Mouse (Mus musculus) hindbrain, embryonic 15.5 days (tissue): Measurements from ENCODE around the gene Rpap3. TPM values are rescaled to one million over a fixed set of nuclear protein-coding genes. Genes with fewer than 3 reads are reported as not detected.

Experiments used
- ATAC-seq: fragments of 200-750 bp; cut with Nextera tagmentation; 2 replicates; pipeline ENCODE4 v1.8.0; 2017; ENCODE audit warnings: low read depth, moderate number of reproducible peaks, moderate TSS enrichment; ENCODE audit not compliant: low FRiP score
- H3K27ac ChIP-seq: fragments of 300-500 bp; sonication (generic); replicated peaks from 2 replicates; pipeline ENCODE4 v1.5.1; 2015; ENCODE audit warnings: mild to moderate bottlenecking, inconsistent platforms
- H3K27me3 ChIP-seq: fragments of 300-500 bp; sonication (generic); 2 replicates; pipeline ENCODE4 v1.6.1; 2015; ENCODE audit warnings: control low read depth, inconsistent platforms
- H3K36me3 ChIP-seq: fragments of 300-500 bp; sonication (generic); 2 replicates; pipeline ENCODE4 v1.6.1; 2015; ENCODE audit warnings: control low read depth, inconsistent platforms
- H3K4me1 ChIP-seq: fragments of 300-500 bp; sonication (generic); replicated peaks from 2 replicates; pipeline ENCODE4 v1.6.1; 2015; ENCODE audit warnings: control low read depth, inconsistent platforms
- H3K4me2 ChIP-seq: fragments of 300-500 bp; sonication (generic); 2 replicates; pipeline ENCODE4 v1.6.1; 2015; ENCODE audit warnings: moderate library complexity, mild to moderate bottlenecking, inconsistent platforms
- H3K4me3 ChIP-seq: fragments of 300-500 bp; sonication (generic); 2 replicates; pipeline ENCODE4 v1.5.1; 2015; ENCODE audit warnings: mild to moderate bottlenecking, inconsistent platforms
- H3K9ac ChIP-seq: fragments of 300-500 bp; sonication (generic); 2 replicates; pipeline ENCODE4 v1.6.1; 2015; ENCODE audit warnings: inconsistent platforms
- H3K9me3 ChIP-seq: fragments of 300-500 bp; sonication (generic); 2 replicates; pipeline ENCODE4 v1.6.1; 2016; ENCODE audit warnings: control low read depth, inconsistent platforms
- WGBS: fragments of 180-500 bp; shearing (Covaris S2); methylation state at CpG from one replicate; pipeline ENCODE4 v1.1.7; 2015; 5-methylcytosine and 5-hydroxymethylcytosine counted together
- polyA plus RNA-seq: library from polyadenylated mRNA; unstranded; fragments of >200 nt; fragmentation: Nextera tagmentation; extraction: Ambion mirVana; gene quantifications from 2 replicates; pipeline ENCODE4 v1.2.1, GENCODE M21; 2015

Rpap3 gene
- polyA plus RNA-seq, 1 experiment from 2014 or later: 34.7 TPM

GRCm38 (mm10) chr15:97663750-97664406, 41.7 kb downstream of the Rpap3 start:
- peak overlapping the region; percentile 83 for H3K27ac ChIP-seq
- H3K4me2 ChIP-seq: peak overlapping the region; percentile 62
- WGBS: 7% methylated on average over 19 of the region's 19 CpGs
- peak overlapping the region; percentile 37 for H3K9ac ChIP-seq
- H3K4me3 ChIP-seq: peak overlapping the region; percentile 39
- H3K9me3 ChIP-seq: no peaks in the 10 kb centered on the region
- no peaks in the 10 kb centered on the region for H3K36me3 ChIP-seq
- no peaks in the 10 kb centered on the region for H3K27me3 ChIP-seq
- peak; percentile 76 for ATAC-seq
- H3K4me1 ChIP-seq: 0 out of 2 replicates have a peak, but pooled peaks cover under 1% of the 10 kb centered on the region

GRCm38 (mm10) chr15:97658755-97659116, 46.9 kb downstream of the Rpap3 start:
- ATAC-seq: no peak
- WGBS: 62% methylated on average over 8 of the region's 8 CpGs
- H3K27ac ChIP-seq: 0 out of 2 replicates have a peak overlapping the region, but pooled peaks have one; percentile 13

GRCm38 (mm10) chr15:97657856-97658754, 47.5 kb downstream of the Rpap3 start:
- peak overlapping the region; percentile 33 for H3K4me2 ChIP-seq
- peak; percentile 56; the same call in 1 of the 2 replicates for ATAC-seq
- H3K9me3 ChIP-seq: no peaks in the 10 kb centered on the region
- H3K4me1 ChIP-seq: peaks cover 18% of the 10 kb centered on the region
- no peaks in the 10 kb centered on the region for H3K27me3 ChIP-seq
- 0 out of 2 replicates have a peak overlapping the region, but pooled peaks have one; percentile 13 for H3K27ac ChIP-seq
- 36% methylated on average over 26 of the region's 26 CpGs for WGBS
- H3K9ac ChIP-seq: no peak overlapping the region
- H3K4me3 ChIP-seq: no peak overlapping the region
- no peaks in the 10 kb centered on the region for H3K36me3 ChIP-seq

More at GRCm38 (mm10) chr15:97658755-97659116, 46.9 kb downstream of the Rpap3 start:
- Histone ChIP-seq H3K9me3 (no peaks in the 10 kb centered on the region), H3K4me3 (no peak overlapping the region), H3K27me3 (no peaks in the 10 kb centered on the region), H3K4me1 (peaks cover 18% of the 10 kb centered on the region), H3K9ac (no peak overlapping the region), H3K4me2 (peak overlapping the region; percentile 33; the same call in 1 of the 2 replicates), H3K36me3 (no peaks in the 10 kb centered on the region)

- no peak for ATAC-seq
- WGBS: 88% methylated on average over 14 of the region's 14 CpGs
Measured at GRCm38 (mm10) chr15:97657420-97657819, 48.2 kb downstream of the Rpap3 start.

GRCm38 (mm10) chr15:97649726-97650125, 55.9 kb downstream of the Rpap3 start:
- Histone ChIP-seq H3K36me3 (no peaks in the 10 kb centered on the region), H3K4me2 (no peak overlapping the region), H3K9ac (no peak overlapping the region), H3K27me3 (no peaks in the 10 kb centered on the region), H3K9me3 (no peaks in the 10 kb centered on the region), H3K4me1 (peaks cover 8% of the 10 kb centered on the region), H3K4me3 (no peak overlapping the region), H3K27ac (no peak overlapping the region)
- 75% methylated on average over 4 of the region's 4 CpGs for WGBS
- ATAC-seq: no peak

More at GRCm38 (mm10) chr15:97657420-97657819, 48.2 kb downstream of the Rpap3 start:
- Histone ChIP-seq H3K27ac (0 out of 2 replicates have a peak overlapping the region, but pooled peaks have one; percentile 7), H3K9me3 (no peaks in the 10 kb centered on the region), H3K4me1 (peaks cover 18% of the 10 kb centered on the region), H3K9ac (no peak overlapping the region), H3K4me3 (no peak overlapping the region), H3K4me2 (no peak overlapping the region), H3K36me3 (no peaks in the 10 kb centered on the region), H3K27me3 (no peaks in the 10 kb centered on the region)

GRCm38 (mm10) chr15:97648176-97648575, 57.4 kb downstream of the Rpap3 start:
- no peaks in the 10 kb centered on the region for H3K9me3 ChIP-seq
- WGBS: 82% methylated on average over 18 of the region's 18 CpGs
- no peak overlapping the region for H3K27ac ChIP-seq
- ATAC-seq: no peak
- no peaks in the 10 kb centered on the region for H3K27me3 ChIP-seq
- H3K4me2 ChIP-seq: no peak overlapping the region
- no peak overlapping the region for H3K9ac ChIP-seq
- no peaks in the 10 kb centered on the region for H3K36me3 ChIP-seq
- H3K4me1 ChIP-seq: peaks cover 8% of the 10 kb centered on the region
- no peak overlapping the region for H3K4me3 ChIP-seq

- no peak overlapping the region for H3K4me3 ChIP-seq
- no peak overlapping the region for H3K9ac ChIP-seq
- H3K9me3 ChIP-seq: no peaks in the 10 kb centered on the region
- no peaks in the 10 kb centered on the region for H3K27me3 ChIP-seq
- 36% methylated on average over 7 of the region's 7 CpGs for WGBS
- no peaks in the 10 kb centered on the region for H3K36me3 ChIP-seq
- ATAC-seq: no peak
- peaks cover 8% of the 10 kb centered on the region for H3K4me1 ChIP-seq
- no peak overlapping the region for H3K27ac ChIP-seq
- no peak overlapping the region for H3K4me2 ChIP-seq
Measured at GRCm38 (mm10) chr15:97646426-97646825, 59.2 kb downstream of the Rpap3 start.

GRCm38 (mm10) chr15:97643986-97644385, 61.6 kb downstream of the Rpap3 start:
- no peak for ATAC-seq
- Histone ChIP-seq H3K9me3 (no peaks in the 10 kb centered on the region), H3K4me1 (peaks cover 8% of the 10 kb centered on the region), H3K4me3 (no peak overlapping the region), H3K27me3 (no peaks in the 10 kb centered on the region), H3K9ac (no peak overlapping the region), H3K27ac (no peak overlapping the region), H3K4me2 (no peak overlapping the region), H3K36me3 (no peaks in the 10 kb centered on the region)
- WGBS: 97% methylated on average over 4 of the region's 4 CpGs

Other genes starting within 250 kb of the Rpap3 start
- gene Endou, start 25.5 kb upstream of the Rpap3 start, polyA plus RNA-seq: 0.30 and 0.38 TPM in 2 replicates
- gene Rapgef3, start 62.1 kb upstream of the Rpap3 start, polyA plus RNA-seq: 15.3 and 15.5 TPM in 2 replicates
- 93.1 and 97.5 TPM in 2 replicates for gene Slc48a1, start 72.7 kb upstream of the Rpap3 start, polyA plus RNA-seq
- gene Hdac7, start 138.7 kb upstream of the Rpap3 start, polyA plus RNA-seq: 25.5 and 28.1 TPM in 2 replicates
- gene Vdr, start 204.8 kb upstream of the Rpap3 start, polyA plus RNA-seq: 0.09 and 0.32 TPM in 2 replicates